Mouse (Mus musculus) limb, embryonic 15.5 days (tissue): Measurements from ENCODE around the gene Mrps25. TPM values are rescaled to one million over a fixed set of nuclear protein-coding genes. Genes with fewer than 3 reads are reported as not detected.

Experiments used
- ATAC-seq: fragments of 200-750 bp; cut with Nextera tagmentation; 2 replicates; pipeline ENCODE4 v1.8.0; 2017; ENCODE audit warnings: low read depth, moderate TSS enrichment; ENCODE audit not compliant: insufficient number of reproducible peaks, low FRiP score, low TSS enrichment
- H3K27ac ChIP-seq: fragments of 300-500 bp; sonication (generic); 2 replicates; pipeline ENCODE4 v1.5.1; 2015; ENCODE audit warnings: moderate library complexity, mild to moderate bottlenecking, inconsistent platforms
- H3K27me3 ChIP-seq: fragments of 300-500 bp; sonication (generic); 2 replicates; pipeline ENCODE4 v1.6.1; 2015; ENCODE audit warnings: inconsistent platforms
- H3K36me3 ChIP-seq: fragments of 300-500 bp; sonication (generic); 2 replicates; pipeline ENCODE4 v1.6.1; 2015; ENCODE audit warnings: inconsistent platforms
- H3K4me1 ChIP-seq: fragments of 300-500 bp; sonication (generic); 2 replicates; pipeline ENCODE4 v1.6.1; 2015; ENCODE audit warnings: inconsistent platforms
- H3K4me2 ChIP-seq: fragments of 300-500 bp; sonication (generic); 2 replicates; pipeline ENCODE4 v1.6.1; 2015; ENCODE audit warnings: mild to moderate bottlenecking, inconsistent platforms
- H3K4me3 ChIP-seq: fragments of 300-500 bp; sonication (generic); 2 replicates; pipeline ENCODE4 v1.5.1; 2015; ENCODE audit warnings: mild to moderate bottlenecking, inconsistent platforms
- H3K9ac ChIP-seq: fragments of 300-500 bp; sonication (generic); 2 replicates; pipeline ENCODE4 v1.6.1; 2015; ENCODE audit warnings: inconsistent platforms
- H3K9me3 ChIP-seq: fragments of 300-500 bp; sonication (generic); 2 replicates; pipeline ENCODE4 v1.6.1; 2016; ENCODE audit warnings: inconsistent platforms
- WGBS: fragments of 180-500 bp; shearing (Covaris S2); methylation state at CpG from one replicate; pipeline ENCODE4 v1.1.7; 2015; 5-methylcytosine and 5-hydroxymethylcytosine counted together
- polyA plus RNA-seq: library from polyadenylated mRNA; unstranded; fragments of >200 nt; fragmentation: Nextera tagmentation; extraction: Ambion mirVana; gene quantifications from 2 replicates; pipeline ENCODE4 v1.2.1, GENCODE M21; 2015

Gene Mrps25
- 80.5 and 82.4 TPM in 2 replicates for polyA plus RNA-seq

GRCm38 (mm10) chr6:92183621-92184131 lies at the start of gene Mrps25:
TSS of gene Mrps25 (minus strand) at chr6:92184033.
- Histone ChIP-seq H3K27me3 (no peaks in the 10 kb centered on the region), H3K36me3 (peaks cover 42% of the 10 kb centered on the region), H3K9me3 (no peaks in the 10 kb centered on the region), H3K4me1 (peaks cover 14% of the 10 kb centered on the region), H3K9ac (peak within 1 kb of the TSS; percentile 79), H3K4me3 (peak within 1 kb of the TSS; percentile 83), H3K4me2 (peak within 1 kb of the TSS; percentile 67), H3K27ac (peak within 1 kb of the TSS; percentile 76)
- ATAC-seq: peak; percentile 79; the same call in 1 of the 2 replicates
- under 1% methylated on average over 42 of the region's 42 CpGs for WGBS

- H3K9ac ChIP-seq: no peak overlapping the region
- H3K4me3 ChIP-seq: no peak overlapping the region
- H3K27me3 ChIP-seq: no peaks in the 10 kb centered on the region
- no peaks in the 10 kb centered on the region for H3K36me3 ChIP-seq
- no peaks in the 10 kb centered on the region for H3K9me3 ChIP-seq
- 61% methylated on average over 4 of the region's 4 CpGs for WGBS
- no peaks in the 10 kb centered on the region for H3K4me1 ChIP-seq
- H3K4me2 ChIP-seq: no peak overlapping the region
- no peak overlapping the region for H3K27ac ChIP-seq
- ATAC-seq: no peak
Observed at GRCm38 (mm10) chr6:92231762-92232161, 47.9 kb upstream of the Mrps25 start.

- 40% methylated on average over 1 of the region's 1 CpGs for WGBS
- no peak overlapping the region for H3K9ac ChIP-seq
- H3K27ac ChIP-seq: no peak overlapping the region
- H3K4me2 ChIP-seq: no peak overlapping the region
- no peaks in the 10 kb centered on the region for H3K4me1 ChIP-seq
- no peaks in the 10 kb centered on the region for H3K36me3 ChIP-seq
- H3K27me3 ChIP-seq: no peaks in the 10 kb centered on the region
- no peaks in the 10 kb centered on the region for H3K9me3 ChIP-seq
- H3K4me3 ChIP-seq: no peak overlapping the region
- no peak for ATAC-seq
Observed at GRCm38 (mm10) chr6:92231356-92231755, 47.5 kb upstream of the Mrps25 start.

GRCm38 (mm10) chr6:92229586-92229985 lies 45.8 kb upstream of the Mrps25 start:
- 91% methylated on average over 2 of the region's 2 CpGs for WGBS
- ATAC-seq: no peak

GRCm38 (mm10) chr6:92229103-92229502 lies 45.3 kb upstream of the Mrps25 start:
- no peaks in the 10 kb centered on the region for H3K36me3 ChIP-seq
- H3K4me2 ChIP-seq: no peak overlapping the region
- no peaks in the 10 kb centered on the region for H3K4me1 ChIP-seq
- H3K27ac ChIP-seq: no peak overlapping the region
- H3K9ac ChIP-seq: no peak overlapping the region
- no peaks in the 10 kb centered on the region for H3K27me3 ChIP-seq
- no peak for ATAC-seq
- no peaks in the 10 kb centered on the region for H3K9me3 ChIP-seq
- no peak overlapping the region for H3K4me3 ChIP-seq

More at GRCm38 (mm10) chr6:92229586-92229985, 45.8 kb upstream of the Mrps25 start:
- Histone ChIP-seq H3K4me3 (no peak overlapping the region), H3K4me1 (no peaks in the 10 kb centered on the region), H3K9me3 (no peaks in the 10 kb centered on the region), H3K36me3 (no peaks in the 10 kb centered on the region), H3K4me2 (no peak overlapping the region), H3K27ac (no peak overlapping the region), H3K27me3 (no peaks in the 10 kb centered on the region), H3K9ac (no peak overlapping the region)

GRCm38 (mm10) chr6:92224981-92225380 lies 41.1 kb upstream of the Mrps25 start:
- WGBS: 61% methylated on average over 1 of the region's 1 CpGs
- no peaks in the 10 kb centered on the region for H3K27me3 ChIP-seq
- no peaks in the 10 kb centered on the region for H3K4me1 ChIP-seq
- H3K9me3 ChIP-seq: no peaks in the 10 kb centered on the region
- no peak for ATAC-seq
- no peak overlapping the region for H3K4me3 ChIP-seq
- no peak overlapping the region for H3K4me2 ChIP-seq
- no peaks in the 10 kb centered on the region for H3K36me3 ChIP-seq
- H3K27ac ChIP-seq: no peak overlapping the region
- H3K9ac ChIP-seq: no peak overlapping the region

- no peak overlapping the region for H3K4me2 ChIP-seq
- H3K4me3 ChIP-seq: no peak overlapping the region
- no peak overlapping the region for H3K27ac ChIP-seq
- WGBS: 77% methylated on average over 3 of the region's 3 CpGs
- no peak overlapping the region for H3K9ac ChIP-seq
- no peaks in the 10 kb centered on the region for H3K36me3 ChIP-seq
- no peaks in the 10 kb centered on the region for H3K27me3 ChIP-seq
- no peaks in the 10 kb centered on the region for H3K4me1 ChIP-seq
- ATAC-seq: no peak
- no peaks in the 10 kb centered on the region for H3K9me3 ChIP-seq
Observed at GRCm38 (mm10) chr6:92222021-92222420, 38.2 kb upstream of the Mrps25 start.

GRCm38 (mm10) chr6:92221604-92222003 lies 37.8 kb upstream of the Mrps25 start:
- H3K4me2 ChIP-seq: no peak overlapping the region
- no peak for ATAC-seq

GRCm38 (mm10) chr6:92219445-92219844 lies 35.6 kb upstream of the Mrps25 start:
- no peak for ATAC-seq
- 34% methylated on average over 3 of the region's 3 CpGs for WGBS
- H3K4me2 ChIP-seq: no peak overlapping the region
- H3K9ac ChIP-seq: no peak overlapping the region
- no peaks in the 10 kb centered on the region for H3K36me3 ChIP-seq
- 0 out of 2 replicates have a peak, but pooled peaks cover 5% of the 10 kb centered on the region for H3K4me1 ChIP-seq
- H3K27ac ChIP-seq: no peak overlapping the region
- no peaks in the 10 kb centered on the region for H3K27me3 ChIP-seq
- no peak overlapping the region for H3K4me3 ChIP-seq
- no peaks in the 10 kb centered on the region for H3K9me3 ChIP-seq

More at GRCm38 (mm10) chr6:92221604-92222003, 37.8 kb upstream of the Mrps25 start:
- Histone ChIP-seq H3K36me3 (no peaks in the 10 kb centered on the region), H3K27me3 (no peaks in the 10 kb centered on the region), H3K4me1 (no peaks in the 10 kb centered on the region), H3K9ac (no peak overlapping the region), H3K9me3 (no peaks in the 10 kb centered on the region), H3K27ac (no peak overlapping the region), H3K4me3 (no peak overlapping the region)
- WGBS: 76% methylated on average over 6 of the region's 6 CpGs

- H3K9ac ChIP-seq: peak within 1 kb of the TSS; percentile 93
- peaks cover 11% of the 10 kb centered on the region for H3K4me1 ChIP-seq
- WGBS: 9% methylated on average over 35 of the region's 35 CpGs
- H3K27ac ChIP-seq: peak within 1 kb of the TSS; percentile 89
- no peaks in the 10 kb centered on the region for H3K9me3 ChIP-seq
- peak within 1 kb of the TSS; percentile 86 for H3K4me2 ChIP-seq
- peak within 1 kb of the TSS; percentile 99 for H3K4me3 ChIP-seq
- ATAC-seq: peak; percentile 91
- peaks cover 14% of the 10 kb centered on the region for H3K36me3 ChIP-seq
- H3K27me3 ChIP-seq: no peaks in the 10 kb centered on the region
Observed at GRCm38 (mm10) chr6:92214773-92215449, 31.1 kb upstream of the Mrps25 start, which contains the start of gene Rbsn. TSS of gene Rbsn (minus strand) at chr6:92214925.

- Histone ChIP-seq H3K4me3 (peak overlapping the region; percentile 99), H3K4me2 (peak overlapping the region; percentile 86), H3K4me1 (peaks cover 11% of the 10 kb centered on the region), H3K27me3 (no peaks in the 10 kb centered on the region), H3K9me3 (no peaks in the 10 kb centered on the region), H3K9ac (peak overlapping the region; percentile 93), H3K36me3 (peaks cover 20% of the 10 kb centered on the region), H3K27ac (peak overlapping the region; percentile 89)
- under 1% methylated on average over 48 of the region's 48 CpGs for WGBS
- ATAC-seq: peak; percentile 35; the same call in 1 of the 2 replicates
Observed at GRCm38 (mm10) chr6:92214055-92214772, 30.4 kb upstream of the Mrps25 start.

GRCm38 (mm10) chr6:92199414-92199813 lies 15.6 kb upstream of the Mrps25 start:
- H3K4me2 ChIP-seq: no peak overlapping the region
- H3K36me3 ChIP-seq: peaks cover 77% of the 10 kb centered on the region
- no peak overlapping the region for H3K9ac ChIP-seq
- no peaks in the 10 kb centered on the region for H3K9me3 ChIP-seq
- WGBS: 86% methylated on average over 8 of the region's 8 CpGs
- ATAC-seq: no peak
- no peaks in the 10 kb centered on the region for H3K4me1 ChIP-seq
- H3K4me3 ChIP-seq: no peak overlapping the region
- no peaks in the 10 kb centered on the region for H3K27me3 ChIP-seq
- no peak overlapping the region for H3K27ac ChIP-seq
